Mouse (Mus musculus): ENCODE results near the gene Rbm38. TPM values are rescaled to one million over a fixed set of nuclear protein-coding genes. Genes with fewer than 3 reads are reported as not detected.
A peak's percentile ranks its signal among the peaks of the same experiment; 100 is the strongest.

The Rbm38 gene
- polyA plus RNA-seq, 1 experiment from 2014 or later: 13.3 TPM

GRCm38 (mm10) chr2:173003737-173004136 is 16.6 kb upstream of the Rbm38 start:
- H3K4me2 ChIP-seq (replicated peaks): no peak overlapping the region
- no peak for ATAC-seq (ENCODE audit: low FRiP score)
- no peak overlapping the region for H3K27ac ChIP-seq
- peaks cover 15% of the 10 kb centered on the region for H3K4me1 ChIP-seq (replicated peaks; ENCODE audit: control insufficient read depth, insufficient read depth, low read length)
- peaks cover 64% of the 10 kb centered on the region for H3K36me3 ChIP-seq (replicated peaks; ENCODE audit: control insufficient read depth, insufficient read depth)
- H3K27me3 ChIP-seq (ENCODE audit: control insufficient read depth, insufficient read depth, low read length): no peaks in the 10 kb centered on the region
- no peak overlapping the region for H3K4me3 ChIP-seq (replicated peaks; ENCODE audit: low read length)
- 89% methylated on average over 8 of the region's 8 CpGs for WGBS
- H3K9me3 ChIP-seq (ENCODE audit: control insufficient read depth, low read length): no peaks in the 10 kb centered on the region
- no peak for DNase-seq (ENCODE audit: low spot score)
- no peak overlapping the region for H3K9ac ChIP-seq

- Histone ChIP-seq H3K4me2 (replicated peaks) (no peak overlapping the region), H3K4me3 (replicated peaks; ENCODE audit: low read length) (no peak overlapping the region), H3K27me3 (ENCODE audit: control insufficient read depth, insufficient read depth, low read length) (no peaks in the 10 kb centered on the region), H3K27ac (no peak overlapping the region), H3K36me3 (replicated peaks; ENCODE audit: control insufficient read depth, insufficient read depth) (peaks cover 97% of the 10 kb centered on the region), H3K9ac (no peak overlapping the region), H3K9me3 (ENCODE audit: control insufficient read depth, low read length) (no peaks in the 10 kb centered on the region), H3K4me1 (replicated peaks; ENCODE audit: control insufficient read depth, insufficient read depth, low read length) (no peaks in the 10 kb centered on the region)
- WGBS: 77% methylated on average over 3 of the region's 3 CpGs
- DNase-seq (ENCODE audit: low spot score) (no peak), ATAC-seq (ENCODE audit: low FRiP score) (no peak)
Measured at GRCm38 (mm10) chr2:173010220-173010717, 10.0 kb upstream of the Rbm38 start.

- ATAC-seq (ENCODE audit: low FRiP score) (no peak), DNase-seq (ENCODE audit: low spot score) (no peak)
- Histone ChIP-seq H3K4me3 (replicated peaks; ENCODE audit: low read length) (no peak overlapping the region), H3K9ac (no peak overlapping the region), H3K27me3 (ENCODE audit: control insufficient read depth, insufficient read depth, low read length) (no peaks in the 10 kb centered on the region), H3K27ac (no peak overlapping the region), H3K4me1 (replicated peaks; ENCODE audit: control insufficient read depth, insufficient read depth, low read length) (no peaks in the 10 kb centered on the region), H3K9me3 (ENCODE audit: control insufficient read depth, low read length) (no peaks in the 10 kb centered on the region), H3K4me2 (replicated peaks) (no peak overlapping the region), H3K36me3 (replicated peaks; ENCODE audit: control insufficient read depth, insufficient read depth) (peaks cover 98% of the 10 kb centered on the region)
- 96% methylated on average over 8 of the region's 8 CpGs for WGBS
Measured at GRCm38 (mm10) chr2:173011440-173011839, 8.9 kb upstream of the Rbm38 start.

GRCm38 (mm10) chr2:173014741-173015287 is 5.5 kb upstream of the Rbm38 start:
- ATAC-seq (ENCODE audit: low FRiP score) (no peak), DNase-seq (ENCODE audit: low spot score) (no peak)
- no peak overlapping the region for H3K27ac ChIP-seq
- no peak overlapping the region for H3K9ac ChIP-seq
- H3K4me3 ChIP-seq (replicated peaks; ENCODE audit: low read length): no peak overlapping the region
- H3K4me1 ChIP-seq (replicated peaks; ENCODE audit: control insufficient read depth, insufficient read depth, low read length): peaks cover under 1% of the 10 kb centered on the region; the same call in 1 of the 2 replicates
- H3K9me3 ChIP-seq (ENCODE audit: control insufficient read depth, low read length): no peaks in the 10 kb centered on the region
- H3K36me3 ChIP-seq (replicated peaks; ENCODE audit: control insufficient read depth, insufficient read depth): peaks cover 64% of the 10 kb centered on the region
- WGBS: 79% methylated on average over 7 of the region's 7 CpGs
- H3K27me3 ChIP-seq (ENCODE audit: control insufficient read depth, insufficient read depth, low read length): peaks cover 11% of the 10 kb centered on the region
- no peak overlapping the region for H3K4me2 ChIP-seq (replicated peaks)

GRCm38 (mm10) chr2:173017940-173018339 is 2.4 kb upstream of the Rbm38 start:
- 50% methylated on average over 6 of the region's 6 CpGs for WGBS
- H3K4me1 ChIP-seq (replicated peaks; ENCODE audit: control insufficient read depth, insufficient read depth, low read length): peaks cover 17% of the 10 kb centered on the region
- H3K9ac ChIP-seq: no peak overlapping the region
- no peak overlapping the region for H3K4me2 ChIP-seq (replicated peaks)
- H3K36me3 ChIP-seq (replicated peaks; ENCODE audit: control insufficient read depth, insufficient read depth): peaks cover 33% of the 10 kb centered on the region
- no peak overlapping the region for H3K4me3 ChIP-seq (replicated peaks; ENCODE audit: low read length)
- no peaks in the 10 kb centered on the region for H3K9me3 ChIP-seq (ENCODE audit: control insufficient read depth, low read length)
- DNase-seq (ENCODE audit: low spot score) (no peak), ATAC-seq (ENCODE audit: low FRiP score) (no peak)
- H3K27ac ChIP-seq: no peak overlapping the region
- H3K27me3 ChIP-seq (ENCODE audit: control insufficient read depth, insufficient read depth, low read length): peaks cover 24% of the 10 kb centered on the region

- no peak overlapping the region for H3K4me2 ChIP-seq (replicated peaks)
- H3K4me3 ChIP-seq (replicated peaks; ENCODE audit: low read length): no peak overlapping the region
- peaks cover 26% of the 10 kb centered on the region for H3K36me3 ChIP-seq (replicated peaks; ENCODE audit: control insufficient read depth, insufficient read depth)
- ATAC-seq (ENCODE audit: low FRiP score) (no peak), DNase-seq (ENCODE audit: low spot score) (no peak)
- H3K4me1 ChIP-seq (replicated peaks; ENCODE audit: control insufficient read depth, insufficient read depth, low read length): peaks cover 24% of the 10 kb centered on the region
- no peaks in the 10 kb centered on the region for H3K9me3 ChIP-seq (ENCODE audit: control insufficient read depth, low read length)
- H3K9ac ChIP-seq: no peak overlapping the region
- peaks cover 24% of the 10 kb centered on the region for H3K27me3 ChIP-seq (ENCODE audit: control insufficient read depth, insufficient read depth, low read length)
- H3K27ac ChIP-seq: no peak overlapping the region
- WGBS: 26% methylated on average over 8 of the region's 8 CpGs
Measured at GRCm38 (mm10) chr2:173018618-173019017, 1.7 kb upstream of the Rbm38 start.

GRCm38 (mm10) chr2:173019322-173019721 is 976 bp upstream of the Rbm38 start:
- H3K27ac ChIP-seq: no peak overlapping the region
- WGBS: 13% methylated on average over 9 of the region's 9 CpGs
- H3K4me1 ChIP-seq (replicated peaks; ENCODE audit: control insufficient read depth, insufficient read depth, low read length): peaks cover 27% of the 10 kb centered on the region
- H3K27me3 ChIP-seq (ENCODE audit: control insufficient read depth, insufficient read depth, low read length): peaks cover 24% of the 10 kb centered on the region
- peak overlapping the region; percentile 35 for H3K4me3 ChIP-seq (replicated peaks; ENCODE audit: low read length)
- ATAC-seq (ENCODE audit: low FRiP score): no peak; the same call in 1 of the 2 replicates
- no peak for DNase-seq (ENCODE audit: low spot score)
- H3K36me3 ChIP-seq (replicated peaks; ENCODE audit: control insufficient read depth, insufficient read depth): peaks cover 19% of the 10 kb centered on the region
- H3K9me3 ChIP-seq (ENCODE audit: control insufficient read depth, low read length): no peaks in the 10 kb centered on the region
- peak overlapping the region; percentile 42; the same call in 1 of the 2 replicates for H3K9ac ChIP-seq
- peak overlapping the region; percentile 59 for H3K4me2 ChIP-seq (replicated peaks)

- H3K9ac ChIP-seq: peak overlapping the region; percentile 42; the same call in 1 of the 2 replicates
- H3K27ac ChIP-seq: no peak overlapping the region
- H3K4me3 ChIP-seq (replicated peaks; ENCODE audit: low read length): peak overlapping the region; percentile 35
- H3K27me3 ChIP-seq (ENCODE audit: control insufficient read depth, insufficient read depth, low read length): peaks cover 24% of the 10 kb centered on the region
- DNase-seq (ENCODE audit: low spot score) (peak; percentile 72), ATAC-seq (ENCODE audit: low FRiP score) (peak; percentile 68)
- peak overlapping the region; percentile 59 for H3K4me2 ChIP-seq (replicated peaks)
- no peaks in the 10 kb centered on the region for H3K9me3 ChIP-seq (ENCODE audit: control insufficient read depth, low read length)
- WGBS: 1% methylated on average over 29 of the region's 29 CpGs
- peaks cover 29% of the 10 kb centered on the region for H3K4me1 ChIP-seq (replicated peaks; ENCODE audit: control insufficient read depth, insufficient read depth, low read length)
- peaks cover 14% of the 10 kb centered on the region for H3K36me3 ChIP-seq (replicated peaks; ENCODE audit: control insufficient read depth, insufficient read depth)
Measured at GRCm38 (mm10) chr2:173019790-173020189, 508 bp upstream of the Rbm38 start.

- WGBS: under 1% methylated on average over 54 of the region's 54 CpGs
- DNase-seq (ENCODE audit: low spot score): peak; percentile 91
- H3K9ac ChIP-seq: peak overlapping the region; percentile 80
- H3K4me2 ChIP-seq (replicated peaks): peak overlapping the region; percentile 83
- H3K27me3 ChIP-seq (ENCODE audit: control insufficient read depth, insufficient read depth, low read length): peaks cover 24% of the 10 kb centered on the region
- peak; percentile 85 for ATAC-seq (ENCODE audit: low FRiP score)
- H3K27ac ChIP-seq: peak overlapping the region; percentile 69
- peaks cover 37% of the 10 kb centered on the region for H3K4me1 ChIP-seq (replicated peaks; ENCODE audit: control insufficient read depth, insufficient read depth, low read length)
- H3K36me3 ChIP-seq (replicated peaks; ENCODE audit: control insufficient read depth, insufficient read depth): no peaks in the 10 kb centered on the region
- H3K9me3 ChIP-seq (ENCODE audit: control insufficient read depth, low read length): no peaks in the 10 kb centered on the region
- H3K4me3 ChIP-seq (replicated peaks; ENCODE audit: low read length): peak overlapping the region; percentile 89
Measured at GRCm38 (mm10) chr2:173021633-173022055, 1.3 kb downstream of the Rbm38 start.

Data from hindbrain, embryonic 14.5 days (tissue).